Mouse (Mus musculus) adrenal gland, adult 18-20 months (tissue): ENCODE results near the gene Gm28510. TPM values are rescaled to one million over a fixed set of nuclear protein-coding genes. Genes with fewer than 3 reads are reported as not detected.
"Not testable (repeated sequence)": the region's sequence is repeated elsewhere in the genome, so short reads cannot be mapped to it uniquely, and the experiment has no call there.

Experiments used
- DNase-seq, 2 experiments: peaks; one replicate each; pipeline ENCODE4 v3.0.0; 2021 to 2022; ENCODE audit warnings: low spot score in 2 of 2
- long read RNA-seq, 2 experiments: library from polyadenylated mRNA; stranded (forward); transcript quantifications; one replicate each; pipeline ENCODE4 v2.0.0; 2021
- total RNA-seq, 2 experiments: library from RNA; stranded (reverse); gene quantifications; 1 replicate in 1 of 2; 2 replicates in 1 of 2; pipeline ENCODE4 v1.2.3; 2021

Gene Gm28510
- total RNA-seq: not detected
- long read RNA-seq, experiment 1: 0 reads
- long read RNA-seq, experiment 2: 0 reads

DNA sequence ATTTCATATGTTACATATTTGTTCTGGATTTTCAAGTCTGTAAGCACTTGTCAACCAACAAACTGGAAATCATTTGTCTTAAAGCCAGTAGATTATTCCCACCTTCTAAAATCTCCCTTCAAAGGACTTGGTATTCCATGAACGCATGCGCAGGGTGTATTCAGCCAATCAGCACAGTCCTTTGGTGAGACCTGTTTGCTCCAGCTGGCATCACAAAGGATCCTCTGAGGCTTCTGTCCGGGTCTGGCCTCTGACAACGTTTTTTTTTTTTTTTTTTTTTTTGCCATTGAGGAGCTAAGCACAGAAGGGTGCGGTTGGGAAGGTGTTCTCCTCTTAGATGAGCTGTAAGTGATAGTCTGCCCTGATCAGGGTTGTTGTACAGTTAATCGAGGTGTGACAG lies at the start of gene Gm28510:
Gm28510 (plus strand) TSS at position 301 of the 400 bp plus-strand sequence.
- not testable (repeated sequence) for DNase-seq

Other genes with a start within 250 kb of the Gm28510 start
- gene Gm20834, start 88.1 kb upstream of the Gm28510 start, total RNA-seq: not detected
- not detected for gene Gm20737, start 123.3 kb downstream of the Gm28510 start, total RNA-seq
- gene Gm21775, start 140.7 kb downstream of the Gm28510 start, total RNA-seq: not detected
- gene Gm21900, start 203.6 kb downstream of the Gm28510 start, total RNA-seq: not detected